Mouse (Mus musculus) cerebellum, adult 2 months (tissue): ENCODE measurements at regions not wholly inside any gene's neighbourhood (a gene's known extent, or its start where the extent isn't known, plus 50 kb on each side); places are given as distances from the start of the nearest gene placed in this dataset.

ENCODE experiments used
- CTCF ChIP-seq: fragments of 200-500 bp; IDR thresholded peaks from 2 replicates; pipeline ENCODE4 v1.5.1; 2011; ENCODE audit warnings: low read depth, mild to moderate bottlenecking, control low read depth, low read length, moderate library complexity, borderline replicate concordance; ENCODE audit not compliant: insufficient read depth
- POLR2A ChIP-seq: fragments of 200-500 bp; IDR thresholded peaks from 2 replicates; pipeline ENCODE4 v1.6.1; 2011; ENCODE audit warnings: low read length, control low read depth, borderline replicate concordance; ENCODE audit not compliant: insufficient read depth

GRCm38 (mm10) chr13:59261924-59262323 is 323.1 kb downstream of the Agtpbp1 start:
- no peak for TF ChIP-seq CTCF
- TF ChIP-seq POLR2A, result no peak
